Mouse (Mus musculus) heart, embryonic 11.5 days (tissue): ENCODE data around the gene Npdc1. TPM values are rescaled to one million over a fixed set of nuclear protein-coding genes. Genes with fewer than 3 reads are reported as not detected.

Experiments used
- ATAC-seq: fragments of 200-750 bp; cut with Nextera tagmentation; replicated peaks from 2 replicates; pipeline ENCODE4 v1.8.0; 2017; ENCODE audit warnings: moderate library complexity; ENCODE audit not compliant: insufficient number of reproducible peaks, low FRiP score, low TSS enrichment
- H3K27ac ChIP-seq: fragments of 300-500 bp; sonication (generic); 2 replicates; pipeline ENCODE4 v1.5.1; 2014; ENCODE audit warnings: mild to moderate bottlenecking, low read depth, low read length
- H3K27me3 ChIP-seq: fragments of 300-500 bp; sonication (generic); 2 replicates; pipeline ENCODE4 v1.6.1; 2014; ENCODE audit warnings: mild to moderate bottlenecking, low read length, mixed read lengths; ENCODE audit not compliant: control insufficient read depth, insufficient read depth
- H3K36me3 ChIP-seq: fragments of 300-500 bp; sonication (generic); 2 replicates; pipeline ENCODE4 v1.6.1; 2014; ENCODE audit warnings: mild to moderate bottlenecking, low read length, moderate library complexity, mixed read lengths; ENCODE audit not compliant: control insufficient read depth, insufficient read depth
- H3K4me1 ChIP-seq: fragments of 300-500 bp; sonication (generic); 2 replicates; pipeline ENCODE4 v1.6.1; 2014; ENCODE audit warnings: low read length; ENCODE audit not compliant: control insufficient read depth, insufficient read depth
- H3K4me2 ChIP-seq: fragments of 300-500 bp; sonication (generic); 2 replicates; pipeline ENCODE4 v1.6.1; 2014; ENCODE audit warnings: mild to moderate bottlenecking, moderate library complexity
- H3K4me3 ChIP-seq: fragments of 300-500 bp; sonication (generic); 2 replicates; pipeline ENCODE4 v1.5.1; 2014; ENCODE audit warnings: low read depth, low read length
- H3K9ac ChIP-seq: fragments of 300-500 bp; sonication (generic); 2 replicates; pipeline ENCODE4 v1.6.1; 2014; ENCODE audit warnings: mild to moderate bottlenecking, low read depth, low read length, moderate library complexity
- H3K9me3 ChIP-seq: fragments of 300-500 bp; sonication (generic); replicated peaks from 2 replicates; pipeline ENCODE4 v1.6.1; 2016; ENCODE audit warnings: low read length; ENCODE audit not compliant: control insufficient read depth
- WGBS: fragments of 180-500 bp; shearing (Covaris S2); extraction: QIAGEN DNeasy Blood & Tissue Kit; methylation state at CpG from one replicate; pipeline ENCODE4 v1.1.7; 2014; ENCODE audit not compliant: insufficient replicate concordance; 5-methylcytosine and 5-hydroxymethylcytosine counted together
- polyA plus RNA-seq: library from polyadenylated mRNA; unstranded; fragments of >200 nt; fragmentation: Nextera tagmentation; extraction: Ambion mirVana; gene quantifications from 2 replicates; pipeline ENCODE4 v1.2.1, GENCODE M21; 2014

The Npdc1 gene
- polyA plus RNA-seq, 1 experiment from 2014 or later: 18.9 TPM

GRCm38 (mm10) chr2:25364313-25364712 is 34.8 kb upstream of the Npdc1 start:
- Histone ChIP-seq H3K27me3 (peaks cover 34% of the 10 kb centered on the region), H3K9ac (no peak overlapping the region), H3K4me2 (peak overlapping the region; percentile 99; the same call in 1 of the 2 replicates), H3K36me3 (no peaks in the 10 kb centered on the region), H3K9me3 (no peaks in the 10 kb centered on the region), H3K4me1 (no peaks in the 10 kb centered on the region; the same call in 1 of the 2 replicates), H3K4me3 (no peak overlapping the region), H3K27ac (no peak overlapping the region)
- WGBS: 87% methylated on average over 4 of the region's 4 CpGs
- no peak for ATAC-seq

DNA sequence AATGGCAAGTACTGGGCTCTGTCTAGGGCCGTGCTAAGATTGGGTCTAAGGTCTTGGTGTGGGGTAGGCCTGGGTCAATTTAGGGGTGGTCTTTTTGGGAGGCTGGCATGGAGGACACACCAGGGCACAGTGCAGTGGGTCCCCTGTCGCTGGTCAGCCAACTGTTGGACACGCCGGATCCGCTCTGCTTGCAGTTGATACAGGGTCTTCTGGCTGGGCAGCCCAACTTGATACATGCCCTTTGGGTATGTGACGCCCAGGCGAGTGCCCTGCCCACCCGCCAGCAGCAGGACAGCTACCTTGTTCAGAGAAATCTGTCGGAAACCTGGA is 34.4 kb upstream of the Npdc1 start:
- H3K4me2 ChIP-seq: peak overlapping the region; percentile 99
- WGBS: 30% methylated on average over 9 of the region's 9 CpGs
- peak overlapping the region; percentile 75; the same call in 1 of the 2 replicates for H3K9ac ChIP-seq
- H3K9me3 ChIP-seq: no peaks in the 10 kb centered on the region
- peaks cover 35% of the 10 kb centered on the region for H3K27me3 ChIP-seq
- no peak for ATAC-seq
- no peaks in the 10 kb centered on the region; the same call in 1 of the 2 replicates for H3K4me1 ChIP-seq
- no peak overlapping the region for H3K27ac ChIP-seq
- H3K36me3 ChIP-seq: no peaks in the 10 kb centered on the region
- peak overlapping the region; percentile 64 for H3K4me3 ChIP-seq

- peak; percentile 75 for ATAC-seq
- Histone ChIP-seq H3K27me3 (peaks cover 35% of the 10 kb centered on the region), H3K4me3 (peak within 1 kb of the TSS; percentile 64), H3K4me1 (no peaks in the 10 kb centered on the region; the same call in 1 of the 2 replicates), H3K36me3 (no peaks in the 10 kb centered on the region), H3K27ac (no peak within 1 kb of the TSS), H3K9ac (peak within 1 kb of the TSS; percentile 75), H3K9me3 (no peaks in the 10 kb centered on the region), H3K4me2 (peak within 1 kb of the TSS; percentile 99)
- under 1% methylated on average over 54 of the region's 54 CpGs for WGBS
Measured at GRCm38 (mm10) chr2:25365091-25365761, 33.9 kb upstream of the Npdc1 start, which contains the start of gene Uap1l1. TSS of gene Uap1l1 (minus strand) at chr2:25365682.

GRCm38 (mm10) chr2:25369996-25370395 is 29.2 kb upstream of the Npdc1 start:
- H3K36me3 ChIP-seq: no peaks in the 10 kb centered on the region
- 79% methylated on average over 3 of the region's 3 CpGs for WGBS
- H3K9ac ChIP-seq: no peak overlapping the region
- no peak overlapping the region for H3K27ac ChIP-seq
- H3K4me3 ChIP-seq: no peak overlapping the region
- no peak for ATAC-seq
- no peak overlapping the region; the same call in 1 of the 2 replicates for H3K4me2 ChIP-seq
- peaks cover 11% of the 10 kb centered on the region for H3K4me1 ChIP-seq
- H3K9me3 ChIP-seq: no peaks in the 10 kb centered on the region
- H3K27me3 ChIP-seq: peaks cover 16% of the 10 kb centered on the region

DNA sequence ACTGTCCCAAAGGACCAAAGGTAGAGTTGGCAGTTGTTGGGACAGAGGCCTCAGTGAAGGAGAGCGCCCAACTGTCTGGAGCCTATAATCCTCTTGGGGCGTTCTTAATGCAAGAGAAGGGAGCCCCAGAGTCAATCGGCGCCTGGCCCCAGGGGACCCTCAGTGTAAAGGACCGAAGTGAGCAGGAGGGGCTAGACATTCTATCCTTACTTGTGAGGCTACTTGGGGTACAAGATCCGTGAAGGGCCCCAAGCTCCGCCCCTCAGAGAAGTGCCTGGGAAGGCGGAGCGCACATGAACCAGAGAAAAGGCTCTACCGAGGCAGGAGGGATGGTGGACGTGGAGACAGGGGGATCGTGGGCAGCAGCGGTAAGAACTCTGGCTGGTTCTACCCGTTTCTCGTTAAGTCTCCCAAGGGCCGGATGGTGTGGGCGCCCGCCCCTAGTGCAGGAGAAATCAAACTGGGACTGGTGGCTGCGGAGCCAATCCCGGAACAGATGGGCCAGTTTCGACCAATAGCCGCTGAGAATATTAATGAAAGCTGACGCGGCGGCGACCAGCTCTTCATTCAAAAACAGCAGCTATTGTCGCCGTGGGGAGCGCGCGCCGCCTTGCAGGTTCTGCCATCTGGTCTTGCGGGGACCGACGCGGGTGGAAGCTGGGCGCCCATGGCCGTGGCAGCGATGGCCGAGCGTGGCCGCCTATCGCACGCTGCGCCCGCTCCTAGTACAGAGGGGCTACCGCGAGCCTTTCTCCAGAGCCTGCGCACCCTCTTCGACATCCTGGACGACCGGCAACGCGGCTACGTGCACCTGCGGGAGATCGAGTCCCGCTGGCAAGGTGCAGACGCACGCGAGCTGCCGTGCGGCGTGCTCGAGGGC is 27.1 kb upstream of the Npdc1 start, which contains the start of gene Sapcd2:
TSS of gene Sapcd2 (plus strand) at position 558 of the 880 bp plus-strand sequence.
- Histone ChIP-seq H3K36me3 (peaks cover 2% of the 10 kb centered on the region; the same call in 1 of the 2 replicates), H3K27me3 (peaks cover 10% of the 10 kb centered on the region), H3K9ac (peak within 1 kb of the TSS; percentile 77), H3K4me2 (peak within 1 kb of the TSS; percentile 92), H3K9me3 (no peaks in the 10 kb centered on the region), H3K4me1 (peaks cover 11% of the 10 kb centered on the region), H3K4me3 (peak within 1 kb of the TSS; percentile 68), H3K27ac (peak within 1 kb of the TSS; percentile 73)
- under 1% methylated on average over 65 of the region's 65 CpGs for WGBS
- peak; percentile 83 for ATAC-seq

GRCm38 (mm10) chr2:25372644-25373391 is 26.3 kb upstream of the Npdc1 start:
- Histone ChIP-seq H3K36me3 (peaks cover 2% of the 10 kb centered on the region; the same call in 1 of the 2 replicates), H3K4me3 (peak overlapping the region; percentile 68), H3K9me3 (no peaks in the 10 kb centered on the region), H3K27me3 (peaks cover 10% of the 10 kb centered on the region), H3K4me1 (peaks cover 11% of the 10 kb centered on the region), H3K4me2 (peak overlapping the region; percentile 92), H3K27ac (peak overlapping the region; percentile 36; the same call in 1 of the 2 replicates), H3K9ac (peak overlapping the region; percentile 68)
- ATAC-seq: peak; percentile 27; the same call in 1 of the 2 replicates
- WGBS: 3% methylated on average over 42 of the region's 42 CpGs

DNA sequence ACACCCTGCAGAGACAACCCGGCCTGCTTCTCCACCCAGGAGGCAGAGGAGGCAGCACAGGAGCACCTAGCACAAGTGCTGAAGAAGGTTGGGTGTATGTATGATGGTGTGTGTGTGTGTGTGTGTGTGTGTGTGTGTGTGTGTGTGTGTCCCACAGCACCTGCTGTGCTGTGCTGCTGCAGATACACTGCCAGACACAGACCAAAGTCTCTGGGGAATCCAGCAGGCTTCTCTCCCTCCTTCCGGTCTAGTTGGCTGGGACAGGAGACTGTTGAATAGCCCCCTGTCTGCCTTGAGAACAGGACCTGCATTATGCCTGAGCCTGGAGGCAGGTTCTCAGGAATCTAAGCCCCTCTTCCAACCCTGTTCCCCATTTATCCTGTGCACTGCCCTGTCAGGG is 25.7 kb upstream of the Npdc1 start:
- H3K27ac ChIP-seq: no peak overlapping the region
- H3K4me1 ChIP-seq: peaks cover 11% of the 10 kb centered on the region
- H3K4me3 ChIP-seq: peak overlapping the region; percentile 68
- H3K9me3 ChIP-seq: no peaks in the 10 kb centered on the region
- 43% methylated on average over 2 of the region's 2 CpGs for WGBS
- H3K27me3 ChIP-seq: peaks cover 7% of the 10 kb centered on the region
- ATAC-seq: no peak
- H3K9ac ChIP-seq: no peak overlapping the region; the same call in 1 of the 2 replicates
- peak overlapping the region; percentile 92 for H3K4me2 ChIP-seq
- peaks cover 2% of the 10 kb centered on the region; the same call in 1 of the 2 replicates for H3K36me3 ChIP-seq

DNA sequence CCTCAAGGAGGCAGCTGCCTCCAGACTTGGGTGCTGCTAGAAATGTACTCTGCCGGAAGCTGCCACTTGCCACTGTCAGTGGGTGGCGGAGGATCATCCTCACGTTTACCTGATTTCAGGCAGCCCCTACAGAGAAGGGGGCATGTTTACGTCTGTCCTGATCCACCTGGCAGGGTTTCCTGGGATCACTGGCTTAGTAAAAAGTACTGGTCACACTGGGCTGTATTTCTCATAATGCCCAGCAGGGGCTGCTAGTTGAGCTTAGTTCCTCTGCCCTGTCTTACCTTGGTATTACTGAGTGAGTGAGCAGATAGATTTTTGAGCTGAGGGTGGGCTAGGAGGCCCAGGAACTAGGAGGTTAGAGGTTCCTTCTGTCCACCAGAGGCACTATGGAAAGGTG is 22.6 kb upstream of the Npdc1 start:
- WGBS: 57% methylated on average over 4 of the region's 4 CpGs
- Histone ChIP-seq H3K4me2 (no peak overlapping the region), H3K4me1 (peaks cover 11% of the 10 kb centered on the region), H3K9me3 (no peaks in the 10 kb centered on the region), H3K36me3 (peaks cover 2% of the 10 kb centered on the region; the same call in 1 of the 2 replicates), H3K27ac (no peak overlapping the region), H3K9ac (no peak overlapping the region), H3K27me3 (peaks cover 2% of the 10 kb centered on the region; the same call in 1 of the 2 replicates), H3K4me3 (no peak overlapping the region)
- ATAC-seq: no peak
